Mouse (Mus musculus) heart, adult 2 months (tissue): Measurements from ENCODE around the gene Cmip.

ENCODE experiments used
- CTCF ChIP-seq: fragments of 200-600 bp; IDR thresholded peaks from 2 replicates; pipeline ENCODE4 v1.8.1; 2022; ENCODE audit warnings: antibody characterized with exemption, mild to moderate bottlenecking, moderate library complexity
- EP300 ChIP-seq: fragments of 200-500 bp; IDR thresholded peaks from 2 replicates; pipeline ENCODE4 v1.6.1; 2011; ENCODE audit warnings: low read depth, low read length, control low read depth; ENCODE audit not compliant: insufficient read depth
- POLR2A ChIP-seq: fragments of 200-500 bp; IDR thresholded peaks from 2 replicates; pipeline ENCODE4 v1.6.1; 2011; ENCODE audit warnings: mild to moderate bottlenecking, low read depth, low read length, control low read depth; ENCODE audit not compliant: insufficient read depth

DNA sequence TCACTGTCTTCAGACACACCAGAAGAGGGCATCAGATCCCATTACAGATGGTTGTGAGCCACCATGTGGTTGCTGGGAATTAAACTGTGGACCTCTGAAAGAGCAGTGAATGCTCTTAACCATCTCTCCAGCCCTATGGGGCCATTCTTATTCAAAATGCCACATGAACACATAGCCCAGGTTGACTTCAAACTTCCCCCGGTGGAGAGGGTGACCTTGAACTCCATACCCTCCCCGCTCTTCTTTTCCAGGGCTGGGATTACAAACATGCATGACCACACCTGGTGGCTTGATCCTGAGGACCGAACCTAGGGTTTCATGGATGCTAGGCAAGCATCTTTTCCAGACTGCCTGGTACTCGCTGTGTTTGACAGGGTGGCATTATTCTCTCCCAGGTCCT lies 20.3 kb upstream of the Cmip start:
- TF ChIP-seq CTCF (no peak), EP300 (no peak), POLR2A (no peak)
